Comparison of ENCODE assay signal across 8 mouse cellular contexts in the genomic region with DNA sequence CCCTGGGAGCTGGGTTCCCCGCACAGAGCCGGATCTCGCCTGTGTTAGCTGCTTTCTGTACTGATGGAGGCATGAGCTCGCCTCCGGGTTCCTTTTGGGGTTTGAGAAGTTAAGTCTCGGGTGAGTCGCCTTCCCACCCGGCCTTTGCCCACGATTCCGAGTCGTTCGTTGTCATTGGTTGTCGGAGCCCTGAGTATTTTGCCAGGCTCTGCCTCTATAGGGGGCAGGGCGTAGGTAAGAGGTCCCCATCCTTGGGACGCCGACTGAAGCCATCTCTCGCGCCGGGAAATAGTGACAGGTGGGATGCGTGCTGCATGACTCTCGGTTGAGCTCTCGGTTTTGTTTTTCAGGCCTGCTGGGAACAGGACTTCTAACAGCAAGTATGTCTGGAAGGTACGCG. TPM values are rescaled to one million over a fixed set of nuclear protein-coding genes. Genes with fewer than 3 reads are reported as not detected.
A peak's percentile ranks its signal among the peaks of the same experiment; 100 is the strongest.
DNase-seq lines count a peak whose midpoint lies in the region; ATAC-seq and TF ChIP-seq lines count a peak whose summit lies in the region.

No protein-coding gene starts in this region.

- H3K27ac ChIP-seq in left cerebral cortex, adult 2 months = peak overlapping the region; percentile 100
- H3K27ac ChIP-seq in bone marrow, adult 2 months (ENCODE audit: control insufficient read depth, insufficient read depth, low read depth, low read length, poor library complexity) = peak overlapping the region; percentile 89
- H3K27ac ChIP-seq in forebrain, embryonic 11.5 days (ENCODE audit: low read depth, low read length) = peak overlapping the region; percentile 85
- peak overlapping the region; percentile 88 for H3K27ac ChIP-seq in liver, embryonic 11.5 days (ENCODE audit: low read depth, low read length)
- peak overlapping the region; percentile 88 for H3K27ac ChIP-seq in stomach, embryonic 16.5 days (ENCODE audit: low read length)

- H3K27me3 ChIP-seq in forebrain, embryonic 11.5 days (ENCODE audit: control insufficient read depth, insufficient read depth, low read length) = no peaks in the 10 kb centered on the region
- no peaks in the 10 kb centered on the region for H3K27me3 ChIP-seq in liver, embryonic 11.5 days (replicated peaks; ENCODE audit: control insufficient read depth, insufficient read depth, low read length)
- H3K27me3 ChIP-seq in stomach, embryonic 16.5 days (ENCODE audit: control insufficient read depth, insufficient read depth, low read length) = no peaks in the 10 kb centered on the region

- TF ChIP-seq CTCF in left cerebral cortex, adult 2 months (IDR thresholded peaks at IDR 0.05) = no peak
- TF ChIP-seq CTCF in bone marrow, adult 2 months (IDR thresholded peaks at IDR 0.05; ENCODE audit: control insufficient read depth, insufficient read depth, low read length) = no peak

- no peaks in the 10 kb centered on the region for H3K9me3 ChIP-seq in forebrain, embryonic 11.5 days (ENCODE audit: control insufficient read depth, low read length)
- no peaks in the 10 kb centered on the region for H3K9me3 ChIP-seq in liver, embryonic 11.5 days (ENCODE audit: control insufficient read depth, low read length)
- H3K9me3 ChIP-seq in stomach, embryonic 16.5 days (replicated peaks; ENCODE audit: control insufficient read depth, low read length) = no peaks in the 10 kb centered on the region

- H3K4me2 ChIP-seq in forebrain, embryonic 11.5 days (ENCODE audit: low read depth, low read length, severe bottlenecking) = peak overlapping the region; percentile 77
- H3K4me2 ChIP-seq in liver, embryonic 11.5 days = peak overlapping the region; percentile 70
- H3K4me2 ChIP-seq in stomach, embryonic 16.5 days (ENCODE audit: low read depth, low read length) = peak overlapping the region; percentile 79

- peaks cover 8% of the 10 kb centered on the region; the same call in 1 of the 2 replicates for H3K36me3 ChIP-seq in forebrain, embryonic 11.5 days (ENCODE audit: control insufficient read depth, insufficient read depth, low read length)
- H3K36me3 ChIP-seq in liver, embryonic 11.5 days (ENCODE audit: control insufficient read depth, insufficient read depth, low read length) = peaks cover 21% of the 10 kb centered on the region
- H3K36me3 ChIP-seq in stomach, embryonic 16.5 days (ENCODE audit: control insufficient read depth, insufficient read depth, low read length) = peaks cover 10% of the 10 kb centered on the region; the same call in 1 of the 2 replicates

- no peak for DNase-seq in left cerebral cortex, adult 2 months (ENCODE audit: extremely low spot score in 1 of 2, low spot score in 2 of 2)
- no peak for DNase-seq in left cerebral cortex, adult 11 months (ENCODE audit: low spot score)
- DNase-seq in forebrain, embryonic 11.5 days (ENCODE audit: low spot score) = no peak
- no peak for DNase-seq in liver, embryonic 11.5 days (ENCODE audit: low spot score)
- DNase-seq in spleen, postnatal 4 days (ENCODE audit: low spot score in 2 of 2) = no peak
- DNase-seq in ovary, postnatal 14 days (ENCODE audit: low spot score) = no peak

- peaks cover 2% of the 10 kb centered on the region; the same call in 1 of the 2 replicates for H3K4me1 ChIP-seq in bone marrow, adult 2 months (ENCODE audit: control insufficient read depth, insufficient read depth, low read length)
- H3K4me1 ChIP-seq in forebrain, embryonic 11.5 days (replicated peaks; ENCODE audit: control insufficient read depth, insufficient read depth, low read length) = peaks cover 6% of the 10 kb centered on the region
- H3K4me1 ChIP-seq in liver, embryonic 11.5 days (replicated peaks; ENCODE audit: control insufficient read depth, insufficient read depth, low read length) = peaks cover 19% of the 10 kb centered on the region
- peaks cover 10% of the 10 kb centered on the region for H3K4me1 ChIP-seq in stomach, embryonic 16.5 days (ENCODE audit: control insufficient read depth, insufficient read depth, low read length)

- no peak for TF ChIP-seq POLR2A in bone marrow, adult 2 months (IDR thresholded peaks at IDR 0.05; ENCODE audit: borderline replicate concordance, control insufficient read depth, low read depth, low read length)

- H3K9ac ChIP-seq in forebrain, embryonic 11.5 days (ENCODE audit: low read length) = peak overlapping the region; percentile 98
- peak overlapping the region; percentile 99 for H3K9ac ChIP-seq in liver, embryonic 11.5 days (ENCODE audit: low read depth, low read length)
- peak overlapping the region; percentile 99 for H3K9ac ChIP-seq in stomach, embryonic 16.5 days (ENCODE audit: low read length)

- intact Hi-C loops in left cerebral cortex, adult 2 months (cut with DNase I) = loop anchor here (2.0 to 5.0 kb wide), 2 partner anchors 128 to 179 kb away; a partner anchor contains a TSS

- WGBS in bone marrow, adult 2 months = under 1% methylated on average over 24 of the region's 24 CpGs
- WGBS in forebrain, embryonic 11.5 days = under 1% methylated on average over 24 of the region's 24 CpGs
- WGBS in liver, embryonic 11.5 days = under 1% methylated on average over 24 of the region's 24 CpGs
- WGBS in stomach, embryonic 16.5 days = 0% methylated on average over 24 of the region's 24 CpGs

- peak overlapping the region; percentile 100 for H3K4me3 ChIP-seq in left cerebral cortex, adult 2 months
- H3K4me3 ChIP-seq in bone marrow, adult 2 months (replicated peaks; ENCODE audit: control insufficient read depth, low read depth, low read length) = peak overlapping the region; percentile 96
- peak overlapping the region; percentile 98 for H3K4me3 ChIP-seq in forebrain, embryonic 11.5 days (ENCODE audit: low read depth, low read length)
- H3K4me3 ChIP-seq in liver, embryonic 11.5 days (ENCODE audit: low read depth, low read length) = peak overlapping the region; percentile 97
- peak overlapping the region; percentile 100 for H3K4me3 ChIP-seq in stomach, embryonic 16.5 days (replicated peaks; ENCODE audit: low read length)

- no peak for ATAC-seq in forebrain, embryonic 11.5 days (replicated peaks; ENCODE audit: low FRiP score)
- peak; percentile 37; the same call in 1 of the 2 replicates for ATAC-seq in liver, embryonic 11.5 days (replicated peaks; ENCODE audit: low FRiP score)
- ATAC-seq in stomach, embryonic 16.5 days (ENCODE audit: insufficient read depth, low FRiP score) = peak; percentile 6; the same call in 1 of the 2 replicates

RNA-seq across cellular contexts. Expression of a gene that starts 0.5 kb away (rescaled TPM):
- total RNA-seq in left cerebral cortex, adult 2 months (2021) = 100 to 1,000 TPM; 287 to 307 TPM
- 942 and 1,406 TPM in 2 replicates for polyA plus RNA-seq in bone marrow, adult 2 months (2011; ENCODE audit: insufficient read depth, insufficient read length, low replicate concordance, missing spikeins)
- 746 and 852 TPM in 2 replicates for polyA plus RNA-seq in forebrain, embryonic 11.5 days (2014; fragmentation: Nextera tagmentation; extraction: Ambion mirVana)
- 1,254 and 1,406 TPM in 2 replicates for polyA plus RNA-seq in liver, embryonic 11.5 days (2014; fragmentation: Nextera tagmentation; extraction: Ambion mirVana)
- polyA plus RNA-seq in stomach, embryonic 16.5 days (2015; fragmentation: Nextera tagmentation; extraction: Ambion mirVana) = 790 and 946 TPM in 2 replicates

RNA-seq across cellular contexts. Expression of a gene that starts 0.8 kb away (rescaled TPM):
- total RNA-seq in left cerebral cortex, adult 2 months (2021) = 1 to 10 TPM; 3.7 to 4.9 TPM
- 1.8 TPM in 1 of 2 replicates, not detected in the other for polyA plus RNA-seq in bone marrow, adult 2 months (2011; ENCODE audit: insufficient read depth, insufficient read length, low replicate concordance, missing spikeins)
- 4.2 and 5.3 TPM in 2 replicates for polyA plus RNA-seq in forebrain, embryonic 11.5 days (2014; fragmentation: Nextera tagmentation; extraction: Ambion mirVana)
- polyA plus RNA-seq in liver, embryonic 11.5 days (2014; fragmentation: Nextera tagmentation; extraction: Ambion mirVana) = 4.1 and 4.2 TPM in 2 replicates
- polyA plus RNA-seq in stomach, embryonic 16.5 days (2015; fragmentation: Nextera tagmentation; extraction: Ambion mirVana) = 2.4 TPM in 2 replicates

RNA-seq across cellular contexts. Expression of a gene that starts 5.5 kb away (rescaled TPM):
- 10 to 100 TPM; 12.3 to 14.8 TPM for total RNA-seq in left cerebral cortex, adult 2 months (2021)
- 2.4 and 3.3 TPM in 2 replicates for polyA plus RNA-seq in bone marrow, adult 2 months (2011; ENCODE audit: insufficient read depth, insufficient read length, low replicate concordance, missing spikeins)
- 3.5 and 4.5 TPM in 2 replicates for polyA plus RNA-seq in forebrain, embryonic 11.5 days (2014; fragmentation: Nextera tagmentation; extraction: Ambion mirVana)
- 1.5 and 2.8 TPM in 2 replicates for polyA plus RNA-seq in liver, embryonic 11.5 days (2014; fragmentation: Nextera tagmentation; extraction: Ambion mirVana)
- 2.6 and 2.8 TPM in 2 replicates for polyA plus RNA-seq in stomach, embryonic 16.5 days (2015; fragmentation: Nextera tagmentation; extraction: Ambion mirVana)
